Mouse (Mus musculus): Measurements from ENCODE around the gene Lrrc7. TPM values are rescaled to one million over a fixed set of nuclear protein-coding genes. Genes with fewer than 3 reads are reported as not detected.
A peak's percentile ranks its signal among the peaks of the same experiment; 100 is the strongest.

Gene Lrrc7
- polyA plus RNA-seq, 2 experiments = 1.0 to 1.5 TPM

DNA sequence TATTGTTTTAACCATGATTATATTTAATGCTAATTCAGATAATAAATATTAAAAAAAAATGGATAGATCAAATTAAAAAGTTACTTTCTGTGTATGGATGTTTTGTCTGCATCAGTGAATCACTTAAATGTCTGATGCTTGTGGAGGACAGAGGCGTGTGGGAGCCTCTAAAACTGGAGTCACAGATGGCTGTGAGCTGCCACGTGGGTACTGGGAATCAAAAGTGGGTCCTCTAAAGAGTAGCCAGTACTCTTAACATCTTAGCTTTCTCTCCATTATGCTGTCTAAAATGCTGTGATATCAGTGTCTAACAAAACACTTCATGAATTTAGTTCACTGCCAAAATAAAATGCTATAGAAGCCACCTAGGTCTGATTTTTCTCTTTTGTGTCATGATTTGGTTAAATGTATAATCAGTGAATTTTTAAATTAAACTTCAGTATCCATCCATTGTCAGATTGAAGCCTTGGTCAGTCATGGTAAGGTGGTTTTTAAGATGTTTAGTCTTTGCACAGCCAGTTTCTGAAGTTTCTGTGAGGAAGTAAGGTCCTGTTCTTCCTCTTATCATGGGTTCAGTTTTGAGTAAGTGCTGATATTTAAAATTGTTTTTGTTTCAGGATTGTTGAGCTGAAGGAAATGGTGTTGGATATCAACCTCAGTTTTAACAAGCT lies 501.3 kb downstream of the Lrrc7 start:
- no peaks in the 10 kb centered on the region for H3K27me3 ChIP-seq (ENCODE audit: control insufficient read depth, insufficient read depth, low read length)
- peaks cover 46% of the 10 kb centered on the region for H3K36me3 ChIP-seq (ENCODE audit: control insufficient read depth, insufficient read depth, low read length)
- no peak for TF ChIP-seq POLR2A (IDR thresholded peaks at IDR 0.05; ENCODE audit: borderline replicate concordance, extremely low read depth, insufficient read depth, insufficient read length)
- no peak overlapping the region for H3K4me3 ChIP-seq (replicated peaks; ENCODE audit: low read length)
- DNase-seq (ENCODE audit: low spot score) (no peak), ATAC-seq (ENCODE audit: low FRiP score, low read depth) (no peak)
- no peaks in the 10 kb centered on the region for H3K4me1 ChIP-seq (ENCODE audit: control insufficient read depth, insufficient read depth, low read length)
- H3K9ac ChIP-seq (ENCODE audit: low read depth, low read length, severe bottlenecking) = no peak overlapping the region
- H3K4me2 ChIP-seq (replicated peaks; ENCODE audit: low read depth, low read length, severe bottlenecking) = no peak overlapping the region
- WGBS = 79% methylated on average over 2 of the region's 2 CpGs
- H3K9me3 ChIP-seq (ENCODE audit: control insufficient read depth, low read length) = no peaks in the 10 kb centered on the region
- H3K27ac ChIP-seq (replicated peaks; ENCODE audit: low read depth, low read length) = no peak overlapping the region

DNA sequence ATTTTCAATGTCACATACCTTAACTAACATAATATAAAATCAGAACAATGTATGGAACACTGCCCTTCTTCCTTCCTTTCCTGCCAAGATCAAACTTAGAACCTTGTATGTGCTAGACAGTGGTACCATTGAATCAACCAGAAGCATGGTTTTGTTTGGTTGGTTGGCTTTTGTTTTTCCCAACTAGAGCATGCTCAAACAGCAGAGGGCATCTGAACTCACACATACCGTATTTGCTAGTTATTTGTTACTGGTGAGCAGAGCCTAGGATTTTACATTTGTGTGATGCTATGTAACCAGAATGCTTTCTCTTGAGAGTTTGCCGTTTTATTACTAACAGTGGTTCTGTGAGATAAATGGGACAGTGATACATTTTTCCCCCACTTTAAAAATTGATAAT lies 512.5 kb downstream of the Lrrc7 start:
- 85% methylated on average over 2 of the region's 2 CpGs for WGBS
- H3K9ac ChIP-seq (ENCODE audit: low read depth, low read length, severe bottlenecking) = no peak overlapping the region
- H3K4me2 ChIP-seq (replicated peaks; ENCODE audit: low read depth, low read length, severe bottlenecking) = no peak overlapping the region
- H3K27ac ChIP-seq (replicated peaks; ENCODE audit: low read depth, low read length) = no peak overlapping the region
- H3K36me3 ChIP-seq (ENCODE audit: control insufficient read depth, insufficient read depth, low read length) = peaks cover 30% of the 10 kb centered on the region
- H3K4me1 ChIP-seq (ENCODE audit: control insufficient read depth, insufficient read depth, low read length) = no peaks in the 10 kb centered on the region
- DNase-seq (ENCODE audit: low spot score) (no peak), ATAC-seq (ENCODE audit: low FRiP score, low read depth) (no peak)
- H3K9me3 ChIP-seq (ENCODE audit: control insufficient read depth, low read length) = no peaks in the 10 kb centered on the region
- no peaks in the 10 kb centered on the region for H3K27me3 ChIP-seq (ENCODE audit: control insufficient read depth, insufficient read depth, low read length)
- TF ChIP-seq POLR2A (IDR thresholded peaks at IDR 0.05; ENCODE audit: borderline replicate concordance, extremely low read depth, insufficient read depth, insufficient read length) = no peak
- H3K4me3 ChIP-seq (replicated peaks; ENCODE audit: low read length) = no peak overlapping the region

DNA sequence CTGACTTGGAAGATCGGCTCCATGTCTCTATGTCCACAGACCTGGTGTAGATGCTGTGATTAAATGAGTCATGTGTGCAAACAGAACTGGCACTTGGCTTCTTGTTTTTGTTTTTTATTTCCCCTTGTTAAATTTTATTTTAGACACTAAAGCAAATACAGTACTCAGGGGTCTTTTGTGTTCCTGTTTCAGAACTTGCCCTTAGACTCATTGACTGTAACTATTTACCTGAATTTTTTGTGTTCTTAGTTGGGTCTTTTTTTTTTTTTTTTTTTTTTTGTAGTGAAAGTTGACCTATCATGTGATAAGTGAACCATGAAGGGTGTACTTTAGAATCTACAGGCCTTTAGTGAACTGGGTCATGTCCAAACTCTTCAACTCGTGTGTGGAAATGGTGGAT lies 521.3 kb downstream of the Lrrc7 start:
- Histone ChIP-seq H3K4me1 (ENCODE audit: control insufficient read depth, insufficient read depth, low read length) (no peaks in the 10 kb centered on the region; the same call in 1 of the 2 replicates), H3K9ac (ENCODE audit: low read depth, low read length, severe bottlenecking) (no peak overlapping the region), H3K27ac (replicated peaks; ENCODE audit: low read depth, low read length) (no peak overlapping the region), H3K27me3 (ENCODE audit: control insufficient read depth, insufficient read depth, low read length) (no peaks in the 10 kb centered on the region), H3K4me3 (replicated peaks; ENCODE audit: low read length) (no peak overlapping the region), H3K36me3 (ENCODE audit: control insufficient read depth, insufficient read depth, low read length) (0 out of 2 replicates have a peak, but pooled peaks cover 4% of the 10 kb centered on the region), H3K9me3 (ENCODE audit: control insufficient read depth, low read length) (no peaks in the 10 kb centered on the region), H3K4me2 (replicated peaks; ENCODE audit: low read depth, low read length, severe bottlenecking) (no peak overlapping the region)
- ATAC-seq (ENCODE audit: low FRiP score, low read depth) = no peak
- 91% methylated on average over 2 of the region's 2 CpGs for WGBS
- DNase-seq (ENCODE audit: low spot score) = no peak
- no peak for TF ChIP-seq POLR2A (IDR thresholded peaks at IDR 0.05; ENCODE audit: borderline replicate concordance, extremely low read depth, insufficient read depth, insufficient read length)

DNA sequence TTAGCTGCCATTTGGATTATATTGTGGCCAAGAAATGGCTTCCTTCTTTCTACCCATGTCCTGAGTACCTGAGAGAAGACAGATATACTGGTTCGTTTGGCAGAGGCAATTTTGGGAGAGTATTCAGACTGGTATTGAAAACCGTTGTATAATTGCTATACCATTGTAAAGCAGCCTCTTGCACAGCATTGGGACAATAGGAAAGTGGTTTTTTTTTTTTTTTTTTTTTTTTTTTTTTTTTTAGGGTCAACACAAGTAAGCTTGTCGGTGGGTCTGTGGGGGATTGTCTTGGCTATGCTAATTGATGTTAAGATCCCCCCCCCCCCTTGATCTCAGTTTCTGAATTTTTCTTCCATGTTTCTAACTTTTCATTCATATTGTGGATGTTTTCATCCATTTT lies 523.9 kb downstream of the Lrrc7 start:
- ATAC-seq (ENCODE audit: low FRiP score, low read depth) = no peak
- no peak for TF ChIP-seq POLR2A (IDR thresholded peaks at IDR 0.05; ENCODE audit: borderline replicate concordance, extremely low read depth, insufficient read depth, insufficient read length)
- no peak overlapping the region for H3K4me2 ChIP-seq (replicated peaks; ENCODE audit: low read depth, low read length, severe bottlenecking)
- no peaks in the 10 kb centered on the region for H3K27me3 ChIP-seq (ENCODE audit: control insufficient read depth, insufficient read depth, low read length)
- H3K9ac ChIP-seq (ENCODE audit: low read depth, low read length, severe bottlenecking) = no peak overlapping the region
- H3K27ac ChIP-seq (replicated peaks; ENCODE audit: low read depth, low read length) = no peak overlapping the region
- H3K36me3 ChIP-seq (ENCODE audit: control insufficient read depth, insufficient read depth, low read length) = no peaks in the 10 kb centered on the region
- H3K4me1 ChIP-seq (ENCODE audit: control insufficient read depth, insufficient read depth, low read length) = peaks cover 12% of the 10 kb centered on the region
- no peak for DNase-seq (ENCODE audit: low spot score)
- H3K4me3 ChIP-seq (replicated peaks; ENCODE audit: low read length) = no peak overlapping the region
- 89% methylated on average over 3 of the region's 3 CpGs for WGBS
- H3K9me3 ChIP-seq (ENCODE audit: control insufficient read depth, low read length) = no peaks in the 10 kb centered on the region

DNA sequence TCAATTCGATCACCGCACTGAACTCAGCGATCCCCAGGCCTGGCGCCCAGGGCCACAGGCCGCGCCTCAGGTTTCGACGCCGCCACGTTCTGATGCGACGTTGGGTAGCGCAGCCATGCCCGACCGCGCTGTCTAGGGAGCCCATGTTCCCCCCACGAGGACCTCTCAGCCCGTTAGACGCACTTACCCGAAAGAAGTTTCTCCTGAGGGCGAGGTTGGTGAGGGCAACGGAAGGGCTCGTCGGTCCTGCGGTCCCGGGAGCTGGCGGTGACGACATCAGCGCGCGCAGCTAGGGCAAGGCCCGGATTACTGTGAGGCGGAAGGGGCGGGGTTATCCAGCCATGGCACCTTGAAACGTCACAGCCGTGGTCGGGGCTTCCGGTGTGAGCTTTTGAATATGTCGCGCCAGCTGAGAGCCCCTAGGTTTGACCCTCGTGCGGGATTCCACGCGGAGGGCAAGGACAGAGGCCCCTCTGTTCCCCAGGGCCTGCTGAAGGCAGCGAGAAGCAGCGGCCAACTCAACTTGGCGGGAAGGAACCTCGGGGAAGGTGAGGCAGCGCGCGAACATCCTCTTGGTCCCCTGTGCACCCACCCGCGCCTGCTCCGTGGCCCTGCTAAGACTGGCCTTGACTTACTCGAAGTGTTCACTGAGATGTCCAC lies 525.6 kb downstream of the Lrrc7 start, which contains the start of the genes Srsf11 and Lrrc40:
Gene Srsf11, minus strand, starts transcription at position 311 of the 660 bp plus-strand sequence.
Gene Lrrc40, plus strand, starts transcription at position 334 of the 660 bp plus-strand sequence.
- H3K4me1 ChIP-seq (ENCODE audit: control insufficient read depth, insufficient read depth, low read length) = peaks cover 15% of the 10 kb centered on the region
- under 1% methylated on average over 55 of the region's 55 CpGs for WGBS

More for the DNA sequence above, 525.6 kb downstream of the Lrrc7 start, which contains the start of the genes Srsf11 and Lrrc40:
- Histone ChIP-seq H3K4me2 (replicated peaks; ENCODE audit: low read depth, low read length, severe bottlenecking) (peak within 1 kb of the TSS; percentile 72), H3K9ac (ENCODE audit: low read depth, low read length, severe bottlenecking) (peak within 1 kb of the TSS; percentile 94), H3K9me3 (ENCODE audit: control insufficient read depth, low read length) (no peaks in the 10 kb centered on the region), H3K27ac (replicated peaks; ENCODE audit: low read depth, low read length) (peak within 1 kb of the TSS; percentile 83), H3K4me3 (replicated peaks; ENCODE audit: low read length) (peak within 1 kb of the TSS; percentile 77), H3K27me3 (ENCODE audit: control insufficient read depth, insufficient read depth, low read length) (no peaks in the 10 kb centered on the region), H3K36me3 (ENCODE audit: control insufficient read depth, insufficient read depth, low read length) (no peaks in the 10 kb centered on the region)
- TF ChIP-seq POLR2A (IDR thresholded peaks at IDR 0.05; ENCODE audit: borderline replicate concordance, extremely low read depth, insufficient read depth, insufficient read length) = peak; percentile 66; the same call in 1 of the 2 replicates
- ATAC-seq (ENCODE audit: low FRiP score, low read depth) (peak; percentile 96), DNase-seq (ENCODE audit: low spot score) (peak; percentile 96)
